Mouse (Mus musculus): ENCODE measurements at regions not wholly inside any gene's neighbourhood (a gene's known extent, or its start where the extent isn't known, plus 50 kb on each side); places are given as distances from the start of the nearest gene placed in this dataset.

GRCm38 (mm10) chr2:9754153-9754552 lies 126.9 kb upstream of the 4930412O13Rik start:
- H3K4me2 ChIP-seq = no peak overlapping the region
- ATAC-seq (ENCODE audit: insufficient number of reproducible peaks, insufficient read depth, low FRiP score, low TSS enrichment, low read depth) = no peak
- H3K9me3 ChIP-seq = no peaks in the 10 kb centered on the region
- H3K4me1 ChIP-seq (replicated peaks) = peaks cover 10% of the 10 kb centered on the region; the same call in 1 of the 2 replicates
- H3K9ac ChIP-seq (replicated peaks) = no peak overlapping the region
- H3K27ac ChIP-seq = no peak overlapping the region
- no peaks in the 10 kb centered on the region for H3K36me3 ChIP-seq
- no peak overlapping the region for H3K4me3 ChIP-seq (replicated peaks)
- H3K27me3 ChIP-seq = peaks cover 3% of the 10 kb centered on the region; the same call in 1 of the 2 replicates
- WGBS = 20% methylated on average over 6 of the region's 6 CpGs

GRCm38 (mm10) chr2:9757770-9758420 lies 123.2 kb upstream of the 4930412O13Rik start:
- no peaks in the 10 kb centered on the region; the same call in 1 of the 2 replicates for H3K27me3 ChIP-seq
- 79% methylated on average over 5 of the region's 5 CpGs for WGBS

GRCm38 (mm10) chr2:9758983-9759382 lies 122.1 kb upstream of the 4930412O13Rik start:
- no peaks in the 10 kb centered on the region for H3K9me3 ChIP-seq
- H3K4me1 ChIP-seq (replicated peaks) = peaks cover 9% of the 10 kb centered on the region; the same call in 1 of the 2 replicates
- no peak overlapping the region for H3K4me2 ChIP-seq
- H3K36me3 ChIP-seq = no peaks in the 10 kb centered on the region
- no peak overlapping the region for H3K27ac ChIP-seq
- H3K27me3 ChIP-seq = no peaks in the 10 kb centered on the region
- no peak overlapping the region for H3K9ac ChIP-seq (replicated peaks)
- ATAC-seq (ENCODE audit: insufficient number of reproducible peaks, insufficient read depth, low FRiP score, low TSS enrichment, low read depth) = no peak
- H3K4me3 ChIP-seq (replicated peaks) = no peak overlapping the region
- WGBS = 89% methylated on average over 7 of the region's 7 CpGs

More at GRCm38 (mm10) chr2:9757770-9758420, 123.2 kb upstream of the 4930412O13Rik start:
- Histone ChIP-seq H3K4me3 (replicated peaks) (no peak overlapping the region), H3K27ac (no peak overlapping the region), H3K9me3 (no peaks in the 10 kb centered on the region), H3K36me3 (no peaks in the 10 kb centered on the region), H3K4me1 (replicated peaks) (peaks cover 10% of the 10 kb centered on the region; the same call in 1 of the 2 replicates), H3K4me2 (no peak overlapping the region), H3K9ac (replicated peaks) (no peak overlapping the region)
- no peak for ATAC-seq (ENCODE audit: insufficient number of reproducible peaks, insufficient read depth, low FRiP score, low TSS enrichment, low read depth)

GRCm38 (mm10) chr2:9759389-9760104 lies 121.5 kb upstream of the 4930412O13Rik start:
- ATAC-seq (ENCODE audit: insufficient number of reproducible peaks, insufficient read depth, low FRiP score, low TSS enrichment, low read depth) = no peak

GRCm38 (mm10) chr2:9780159-9780558 lies 100.9 kb upstream of the 4930412O13Rik start:
- H3K27me3 ChIP-seq = no peaks in the 10 kb centered on the region
- no peak for ATAC-seq (ENCODE audit: insufficient number of reproducible peaks, insufficient read depth, low FRiP score, low TSS enrichment, low read depth)
- no peak overlapping the region for H3K4me3 ChIP-seq (replicated peaks)
- H3K9ac ChIP-seq (replicated peaks) = no peak overlapping the region
- no peaks in the 10 kb centered on the region for H3K4me1 ChIP-seq (replicated peaks)
- WGBS = 81% methylated on average over 2 of the region's 2 CpGs
- H3K4me2 ChIP-seq = no peak overlapping the region
- H3K36me3 ChIP-seq = no peaks in the 10 kb centered on the region
- no peaks in the 10 kb centered on the region for H3K9me3 ChIP-seq
- H3K27ac ChIP-seq = no peak overlapping the region

More at GRCm38 (mm10) chr2:9759389-9760104, 121.5 kb upstream of the 4930412O13Rik start:
- no peak overlapping the region for H3K9ac ChIP-seq (replicated peaks)
- no peaks in the 10 kb centered on the region for H3K36me3 ChIP-seq
- 82% methylated on average over 7 of the region's 7 CpGs for WGBS
- no peaks in the 10 kb centered on the region for H3K9me3 ChIP-seq
- peaks cover 4% of the 10 kb centered on the region; the same call in 1 of the 2 replicates for H3K4me1 ChIP-seq (replicated peaks)
- H3K27me3 ChIP-seq = no peaks in the 10 kb centered on the region
- no peak overlapping the region for H3K27ac ChIP-seq
- H3K4me3 ChIP-seq (replicated peaks) = no peak overlapping the region
- H3K4me2 ChIP-seq = no peak overlapping the region

GRCm38 (mm10) chr2:9782698-9783097 lies 98.4 kb upstream of the 4930412O13Rik start:
- 67% methylated on average over 3 of the region's 3 CpGs for WGBS
- Histone ChIP-seq H3K9ac (replicated peaks) (no peak overlapping the region), H3K9me3 (no peaks in the 10 kb centered on the region), H3K4me2 (no peak overlapping the region), H3K27ac (no peak overlapping the region), H3K36me3 (no peaks in the 10 kb centered on the region), H3K4me3 (replicated peaks) (no peak overlapping the region), H3K27me3 (no peaks in the 10 kb centered on the region), H3K4me1 (replicated peaks) (no peaks in the 10 kb centered on the region)
- no peak for ATAC-seq (ENCODE audit: insufficient number of reproducible peaks, insufficient read depth, low FRiP score, low TSS enrichment, low read depth)

GRCm38 (mm10) chr2:9791970-9792369 lies 89.1 kb upstream of the 4930412O13Rik start:
- ATAC-seq (ENCODE audit: insufficient number of reproducible peaks, insufficient read depth, low FRiP score, low TSS enrichment, low read depth) = no peak
- WGBS = 97% methylated on average over 1 of the region's 1 CpGs
- H3K4me2 ChIP-seq = no peak overlapping the region
- H3K4me3 ChIP-seq (replicated peaks) = no peak overlapping the region
- no peaks in the 10 kb centered on the region for H3K36me3 ChIP-seq
- H3K27me3 ChIP-seq = no peaks in the 10 kb centered on the region
- no peaks in the 10 kb centered on the region for H3K9me3 ChIP-seq
- H3K9ac ChIP-seq (replicated peaks) = no peak overlapping the region
- H3K4me1 ChIP-seq (replicated peaks) = no peaks in the 10 kb centered on the region
- H3K27ac ChIP-seq = no peak overlapping the region

- Histone ChIP-seq H3K9me3 (no peaks in the 10 kb centered on the region), H3K9ac (replicated peaks) (no peak overlapping the region), H3K4me2 (no peak overlapping the region), H3K4me3 (replicated peaks) (no peak overlapping the region), H3K27ac (no peak overlapping the region), H3K27me3 (no peaks in the 10 kb centered on the region), H3K36me3 (no peaks in the 10 kb centered on the region), H3K4me1 (replicated peaks) (no peaks in the 10 kb centered on the region)
- WGBS = 90% methylated on average over 1 of the region's 1 CpGs
- no peak for ATAC-seq (ENCODE audit: insufficient number of reproducible peaks, insufficient read depth, low FRiP score, low TSS enrichment, low read depth)
Observed at GRCm38 (mm10) chr2:9792381-9792780, 88.7 kb upstream of the 4930412O13Rik start.

- H3K27ac ChIP-seq = no peak overlapping the region
- H3K9ac ChIP-seq (replicated peaks) = no peak overlapping the region
- 61% methylated on average over 4 of the region's 4 CpGs for WGBS
- no peaks in the 10 kb centered on the region for H3K36me3 ChIP-seq
- H3K9me3 ChIP-seq = no peaks in the 10 kb centered on the region
- ATAC-seq (ENCODE audit: insufficient number of reproducible peaks, insufficient read depth, low FRiP score, low TSS enrichment, low read depth) = no peak
- no peak overlapping the region for H3K4me2 ChIP-seq
- H3K4me1 ChIP-seq (replicated peaks) = no peaks in the 10 kb centered on the region
- H3K4me3 ChIP-seq (replicated peaks) = no peak overlapping the region
- no peaks in the 10 kb centered on the region for H3K27me3 ChIP-seq
Observed at GRCm38 (mm10) chr2:9795401-9795800, 85.7 kb upstream of the 4930412O13Rik start.

- Histone ChIP-seq H3K27ac (no peak overlapping the region), H3K9ac (replicated peaks) (no peak overlapping the region), H3K27me3 (no peaks in the 10 kb centered on the region), H3K36me3 (no peaks in the 10 kb centered on the region), H3K4me2 (no peak overlapping the region), H3K9me3 (no peaks in the 10 kb centered on the region), H3K4me3 (replicated peaks) (no peak overlapping the region), H3K4me1 (replicated peaks) (no peaks in the 10 kb centered on the region)
- 0 out of 2 replicates have a peak, but pooled peaks have one; percentile 26 for ATAC-seq (ENCODE audit: insufficient number of reproducible peaks, insufficient read depth, low FRiP score, low TSS enrichment, low read depth)
- WGBS = 76% methylated on average over 8 of the region's 8 CpGs
Observed at GRCm38 (mm10) chr2:9801484-9801883, 79.6 kb upstream of the 4930412O13Rik start.

GRCm38 (mm10) chr2:9804306-9804705 lies 76.7 kb upstream of the 4930412O13Rik start:
- no peak overlapping the region for H3K4me2 ChIP-seq
- no peaks in the 10 kb centered on the region for H3K36me3 ChIP-seq
- no peaks in the 10 kb centered on the region for H3K9me3 ChIP-seq
- H3K4me3 ChIP-seq (replicated peaks) = no peak overlapping the region
- H3K9ac ChIP-seq (replicated peaks) = no peak overlapping the region
- no peaks in the 10 kb centered on the region for H3K27me3 ChIP-seq
- H3K4me1 ChIP-seq (replicated peaks) = no peaks in the 10 kb centered on the region
- 66% methylated on average over 3 of the region's 3 CpGs for WGBS
- no peak overlapping the region for H3K27ac ChIP-seq
- ATAC-seq (ENCODE audit: insufficient number of reproducible peaks, insufficient read depth, low FRiP score, low TSS enrichment, low read depth) = no peak

All from limb, embryonic 12.5 days (tissue).